22 mouse cellular contexts compared by ENCODE assay signal in the genomic region with DNA sequence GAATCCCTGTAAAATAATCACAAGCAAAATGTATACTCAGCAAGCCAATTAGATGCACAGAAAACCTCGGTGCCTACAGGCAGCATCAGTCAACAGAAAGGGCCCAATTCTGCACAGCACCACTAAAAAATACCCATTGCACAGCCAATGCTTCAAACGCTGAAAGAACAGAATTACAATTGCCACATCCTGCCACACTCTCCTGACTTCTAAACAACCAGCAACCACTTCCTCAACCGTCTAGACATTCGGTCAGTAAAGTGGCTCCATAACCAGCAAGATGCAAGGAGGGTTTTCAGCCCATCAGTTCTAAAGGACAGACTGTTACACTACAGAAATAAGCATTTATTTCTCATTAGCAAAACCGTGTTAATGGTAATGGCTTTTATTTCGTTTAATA.
DNase-seq lines count a peak whose midpoint lies in the region; ATAC-seq and TF ChIP-seq lines count a peak whose summit lies in the region.
"Had no signal": no experiment of that assay in that cellular context is flagged by ENCODE, and none has a peak within 500 bp of the region (broad histone marks: within the 10 kb centered on the region; RNA-seq: fewer than 3 reads in every experiment).

No protein-coding gene starts in this region.

- TF ChIP-seq CTCF in layer of hippocampus, adult 2 months (conservative IDR thresholded peaks at IDR 0.05): no peak

- H3K4me3 ChIP-seq in layer of hippocampus, adult 2 months: no peak overlapping the region
- H3K4me3 ChIP-seq: embryonic facial prominence, embryonic 10.5 days; limb, embryonic 15.5 days; neural tube, embryonic 12.5 days had no signal

- ATAC-seq in common myeloid progenitor, adult 5-6 weeks (replicated peaks; ENCODE audit: low read depth, poor library complexity, severe bottlenecking): 0 out of 2 replicates have a peak, but pooled peaks have one; percentile 54
- ATAC-seq: liver, postnatal 0 days had no signal

- DNase-seq in lung, postnatal 25 days (ENCODE audit: low spot score): peak; percentile 15
- no peak for DNase-seq in lung, adult 18-20 months
- peak; percentile 72 for DNase-seq in naive thymus-derived CD4-positive, alpha-beta T cell, adult 2 months (ENCODE audit: low read depth)
- peak; percentile 70 for DNase-seq in thymus, postnatal 25 days
- DNase-seq in layer of hippocampus, adult 2 months (ENCODE audit: low spot score in 2 of 2): no peak
- no peak for DNase-seq in heart, postnatal 14 days
- no peak for DNase-seq in embryo, embryonic 9.5 days (ENCODE audit: extremely low spot score)
- DNase-seq: adrenal gland, postnatal 10 days; cerebellum, adult 11 months; cerebellum, postnatal 10 days; gastrocnemius, postnatal 25 days; heart, postnatal 10 days; kidney, adult 2 months; kidney, postnatal 10 days; liver, postnatal 0 days; lung, postnatal 14 days; right cerebral cortex, adult 18-20 months had no signal

- H3K27ac ChIP-seq in layer of hippocampus, adult 2 months: no peak overlapping the region
- H3K27ac ChIP-seq: embryonic facial prominence, embryonic 10.5 days; hindbrain, embryonic 14.5 days; limb, embryonic 15.5 days; neural tube, embryonic 12.5 days had no signal

- intact Hi-C loops in heart, postnatal 14 days (cut with DNase I): no loop called here

Comparison
In these comparisons a context has a peak if more than half of its experiments do, and no peak if none do; other contexts are left out.
1. DNase-seq: peak in lung, postnatal 25 days (single experiment), naive thymus-derived CD4-positive, alpha-beta T cell, adult 2 months (single experiment) and thymus, postnatal 25 days (single experiment); none in lung, adult 18-20 months (0 of 2), layer of hippocampus, adult 2 months (0 of 2), heart, postnatal 14 days (0 of 2) and embryo, embryonic 9.5 days (single experiment).